Mouse (Mus musculus) brain, adult 10 weeks (tissue): Measurements from ENCODE around the gene Nras. TPM values are rescaled to one million over a fixed set of nuclear protein-coding genes. Genes with fewer than 3 reads are reported as not detected.

Source experiments
- polyA plus RNA-seq: library from polyadenylated mRNA; stranded (reverse); fragments of 350-450 nt; fragmentation: Illumina TruSeq; extraction: RNeasy Lipid Tissue Mini Kit (QIAGEN cat#74804); gene quantifications from one replicate; pipeline ENCODE4 v1.2.3, GENCODE M21; 2015; ENCODE audit warnings: low read depth, low replicate concordance

The Nras gene
- polyA plus RNA-seq = 28.6 TPM

GRCm38 (mm10) chr3:103058207-103059157 lies at the start of gene Nras:
Gene Nras (plus strand): TSS chr3:103058285.

GRCm38 (mm10) chr3:103020249-103020942 lies 37.7 kb upstream of the Nras start, which contains the start of gene Csde1:
Gene Csde1 (plus strand): TSS chr3:103020426.

GRCm38 (mm10) chr3:103073771-103074170 lies 15.7 kb downstream of the Nras start, which contains the start of gene Ampd1:
Gene Ampd1 (plus strand): TSS chr3:103074014.

GRCm38 (mm10) chr3:103102454-103103390 lies 44.6 kb downstream of the Nras start, which contains the start of gene Dennd2c:
Gene Dennd2c (plus strand): TSS chr3:103102604.

Other genes starting within 250 kb of the Nras start
- not detected for gene Sycp1, start 122.2 kb upstream of the Nras start, polyA plus RNA-seq
- not detected for gene Nr1h5, start 94.2 kb upstream of the Nras start, polyA plus RNA-seq
- gene Sike1, start 62.6 kb upstream of the Nras start, polyA plus RNA-seq = 25.5 TPM
- gene Csde1, start 37.9 kb upstream of the Nras start, polyA plus RNA-seq = 145 TPM
- not detected for gene Ampd1, start 15.7 kb downstream of the Nras start, polyA plus RNA-seq
- 0.40 TPM for gene Dennd2c, start 44.3 kb downstream of the Nras start, polyA plus RNA-seq
- gene Bcas2, start 113.4 kb downstream of the Nras start, polyA plus RNA-seq = 101 TPM
- 30.7 TPM for gene Trim33, start 221.0 kb downstream of the Nras start, polyA plus RNA-seq